Mouse (Mus musculus) NIH3T3 (cell line): ENCODE measurements at regions not wholly inside any gene's neighbourhood (a gene's known extent, or its start where the extent isn't known, plus 50 kb on each side); places are given as distances from the start of the nearest gene placed in this dataset.

Experiments used
- DNase-seq: peaks from one replicate; pipeline ENCODE4 v3.0.0-alpha.2; 2012; ENCODE audit warnings: low read depth

GRCm38 (mm10) chr4:12627158-12627871 lies 455.5 kb upstream of the Fam92a start:
- DNase-seq = no peak

GRCm38 (mm10) chr4:12620756-12621270 lies 449.0 kb upstream of the Fam92a start:
- DNase-seq = no peak

- DNase-seq = no peak
These were observed 448.4 kb upstream of the Fam92a start for GRCm38 (mm10) chr4:12620059-12620755.

GRCm38 (mm10) chr4:12616665-12617064 lies 444.9 kb upstream of the Fam92a start:
- DNase-seq = no peak

GRCm38 (mm10) chr4:12611511-12611910 lies 439.7 kb upstream of the Fam92a start:
- DNase-seq = no peak

GRCm38 (mm10) chr4:12601165-12601919 lies 429.5 kb upstream of the Fam92a start:
- DNase-seq = no peak

- peak; percentile 43 for DNase-seq
These were observed 424.1 kb upstream of the Fam92a start for GRCm38 (mm10) chr4:12595801-12596515.

GRCm38 (mm10) chr4:12592973-12593372 lies 421.2 kb upstream of the Fam92a start:
- no peak for DNase-seq

GRCm38 (mm10) chr4:12578102-12578501 lies 406.3 kb upstream of the Fam92a start:
- DNase-seq = no peak

GRCm38 (mm10) chr4:12571881-12572280 lies 400.1 kb upstream of the Fam92a start:
- peak; percentile 49 for DNase-seq

GRCm38 (mm10) chr4:12570689-12571088 lies 398.9 kb upstream of the Fam92a start:
- DNase-seq = no peak

GRCm38 (mm10) chr4:12567643-12568042 lies 395.8 kb upstream of the Fam92a start:
- no peak for DNase-seq

- no peak for DNase-seq
These were observed 391.2 kb upstream of the Fam92a start for GRCm38 (mm10) chr4:12563016-12563415.

- DNase-seq = no peak
These were observed 388.7 kb upstream of the Fam92a start for GRCm38 (mm10) chr4:12560546-12560945.

GRCm38 (mm10) chr4:12560015-12560414 lies 388.2 kb upstream of the Fam92a start:
- no peak for DNase-seq

GRCm38 (mm10) chr4:12557105-12557504 lies 385.3 kb upstream of the Fam92a start:
- no peak for DNase-seq

- DNase-seq = no peak
These were observed 377.4 kb upstream of the Fam92a start for GRCm38 (mm10) chr4:12549265-12549664.

GRCm38 (mm10) chr4:12543906-12544305 lies 372.1 kb upstream of the Fam92a start:
- DNase-seq = peak; percentile 56

- no peak for DNase-seq
These were observed 369.7 kb upstream of the Fam92a start for GRCm38 (mm10) chr4:12541508-12541907.

GRCm38 (mm10) chr4:12539184-12539791 lies 367.5 kb upstream of the Fam92a start:
- no peak for DNase-seq

GRCm38 (mm10) chr4:12538694-12539121 lies 366.9 kb upstream of the Fam92a start:
- peak; percentile 73 for DNase-seq
